Mouse (Mus musculus) ES-Bruce4 (cell line): ENCODE measurements around the gene Kif26b. TPM values are rescaled to one million over a fixed set of nuclear protein-coding genes. Genes with fewer than 3 reads are reported as not detected.

Experiments used
- H3K27ac ChIP-seq: 2 replicates; pipeline ENCODE4 v1.5.1; 2012; ENCODE audit warnings: low read length, inconsistent platforms; ENCODE audit not compliant: insufficient read depth
- H3K27me3 ChIP-seq: 2 replicates; pipeline ENCODE4 v1.6.1; 2012; ENCODE audit warnings: mild to moderate bottlenecking, low read length, inconsistent platforms; ENCODE audit not compliant: control insufficient read depth, poor library complexity, insufficient read depth, severe bottlenecking
- H3K36me3 ChIP-seq: 2 replicates; pipeline ENCODE4 v1.6.1; 2012; ENCODE audit warnings: inconsistent platforms, mild to moderate bottlenecking, low read length, moderate library complexity; ENCODE audit not compliant: control insufficient read depth, poor library complexity, insufficient read depth, severe bottlenecking
- H3K4me1 ChIP-seq: one replicate; pipeline ENCODE4 v1.8.1; 2011; ENCODE audit warnings: low read length; ENCODE audit not compliant: control insufficient read depth, insufficient read depth
- H3K4me3 ChIP-seq: 2 replicates; pipeline ENCODE4 v1.5.1; 2011; ENCODE audit warnings: low read depth, mild to moderate bottlenecking, low read length
- H3K9ac ChIP-seq: 2 replicates; pipeline ENCODE4 v1.6.1; 2012; ENCODE audit warnings: low read depth, mild to moderate bottlenecking, inconsistent platforms; ENCODE audit not compliant: poor library complexity, severe bottlenecking
- H3K9me3 ChIP-seq: replicated peaks from 2 replicates; pipeline ENCODE4 v1.6.1; 2012; ENCODE audit warnings: mild to moderate bottlenecking, low read length, inconsistent platforms; ENCODE audit not compliant: control insufficient read depth, poor library complexity, insufficient read depth, severe bottlenecking
- CTCF ChIP-seq: IDR thresholded peaks from one replicate; pipeline ENCODE4 v1.8.1; 2011; ENCODE audit warnings: low read depth, low read length
- EP300 ChIP-seq: IDR thresholded peaks from 2 replicates; pipeline ENCODE4 v1.6.1; 2011; ENCODE audit warnings: low read depth, low read length; ENCODE audit not compliant: insufficient read depth
- POLR2A ChIP-seq: IDR thresholded peaks from one replicate; pipeline ENCODE4 v1.8.1; 2011; ENCODE audit warnings: low read length; ENCODE audit not compliant: insufficient read depth
- polyA plus RNA-seq: library from polyadenylated mRNA; stranded (reverse); fragments of >200 nt; gene quantifications from 2 replicates; pipeline ENCODE4 v1.2.4, GENCODE M21; 2011; ENCODE audit warnings: low read depth; ENCODE audit not compliant: missing spikeins, insufficient read depth, insufficient read length

Kif26b gene
- polyA plus RNA-seq, 1 experiment = 0.31 TPM

DNA sequence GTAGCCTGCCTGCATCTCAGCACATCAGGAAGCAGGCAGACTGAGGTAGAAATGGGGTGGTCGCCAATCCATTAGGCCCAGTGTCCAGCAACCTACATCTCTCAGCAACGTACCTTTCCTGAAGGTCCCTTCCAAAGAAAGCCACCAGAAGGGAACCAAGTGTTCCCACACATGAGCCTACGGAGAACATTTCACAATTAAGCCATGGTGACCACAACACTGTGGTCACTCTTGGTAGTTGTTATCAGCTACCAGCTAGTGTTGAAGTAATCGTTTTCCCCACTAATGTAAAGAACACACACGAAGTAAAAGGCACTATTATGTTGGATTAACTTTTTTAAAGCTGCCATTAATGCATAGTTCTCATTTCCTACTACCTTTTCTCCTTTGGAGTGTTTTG is 37.2 kb upstream of the Kif26b start:
- H3K9ac ChIP-seq = no peak overlapping the region
- no peaks in the 10 kb centered on the region for H3K36me3 ChIP-seq
- TF ChIP-seq CTCF (no peak), EP300 (no peak), POLR2A (no peak)
- H3K4me3 ChIP-seq = no peak overlapping the region
- no peaks in the 10 kb centered on the region for H3K4me1 ChIP-seq
- H3K9me3 ChIP-seq = no peaks in the 10 kb centered on the region
- H3K27ac ChIP-seq = no peak overlapping the region
- H3K27me3 ChIP-seq = no peaks in the 10 kb centered on the region

DNA sequence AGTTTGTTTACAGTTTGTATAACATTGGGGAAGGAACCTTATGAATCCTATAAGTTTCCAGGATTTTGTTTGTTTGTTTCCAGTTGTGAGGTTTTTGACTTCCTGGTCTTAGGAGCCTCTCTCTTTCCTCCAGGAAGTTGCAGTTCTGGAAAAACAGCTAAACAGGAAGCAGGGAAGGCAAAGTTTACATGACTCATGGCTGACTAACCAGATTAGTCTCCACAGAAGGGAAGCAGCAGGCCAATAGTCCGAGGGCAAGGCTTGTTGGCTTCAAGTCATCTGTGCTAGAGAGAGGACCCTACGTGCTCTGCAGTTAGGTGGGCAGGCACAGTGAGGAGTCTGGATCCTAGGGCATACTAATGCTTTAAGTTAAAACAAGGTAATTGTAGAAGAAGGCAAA is 36.4 kb upstream of the Kif26b start:
- H3K36me3 ChIP-seq = no peaks in the 10 kb centered on the region
- no peak overlapping the region for H3K9ac ChIP-seq
- no peaks in the 10 kb centered on the region for H3K27me3 ChIP-seq
- H3K27ac ChIP-seq = no peak overlapping the region
- H3K4me3 ChIP-seq = no peak overlapping the region
- no peaks in the 10 kb centered on the region for H3K9me3 ChIP-seq
- no peaks in the 10 kb centered on the region for H3K4me1 ChIP-seq
- TF ChIP-seq CTCF = no peak
- TF ChIP-seq EP300 = no peak
- no peak for TF ChIP-seq POLR2A

DNA sequence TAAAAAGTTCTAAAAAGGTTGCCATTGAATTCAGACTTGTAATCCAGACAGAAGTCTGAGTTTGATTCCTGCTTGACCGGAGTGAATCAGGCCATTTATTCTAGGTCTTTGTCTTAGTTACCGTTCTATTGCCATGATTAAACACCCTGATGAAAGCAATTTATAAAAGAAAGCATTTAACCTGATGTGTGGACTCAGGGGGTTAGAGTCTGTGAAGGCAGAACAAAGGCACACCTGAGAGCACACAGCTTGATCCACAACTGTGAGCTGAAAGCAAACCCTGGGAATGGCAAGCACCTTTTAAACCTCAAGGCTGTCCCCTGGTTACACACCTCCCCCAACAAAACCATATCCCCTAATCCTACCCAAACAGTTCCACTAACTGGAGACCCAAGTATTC is 32.7 kb upstream of the Kif26b start:
- TF ChIP-seq CTCF (no peak), POLR2A (no peak), EP300 (no peak)
- Histone ChIP-seq H3K27ac (no peak overlapping the region), H3K9me3 (no peaks in the 10 kb centered on the region), H3K36me3 (no peaks in the 10 kb centered on the region), H3K27me3 (no peaks in the 10 kb centered on the region), H3K4me1 (no peaks in the 10 kb centered on the region), H3K4me3 (no peak overlapping the region), H3K9ac (no peak overlapping the region)

DNA sequence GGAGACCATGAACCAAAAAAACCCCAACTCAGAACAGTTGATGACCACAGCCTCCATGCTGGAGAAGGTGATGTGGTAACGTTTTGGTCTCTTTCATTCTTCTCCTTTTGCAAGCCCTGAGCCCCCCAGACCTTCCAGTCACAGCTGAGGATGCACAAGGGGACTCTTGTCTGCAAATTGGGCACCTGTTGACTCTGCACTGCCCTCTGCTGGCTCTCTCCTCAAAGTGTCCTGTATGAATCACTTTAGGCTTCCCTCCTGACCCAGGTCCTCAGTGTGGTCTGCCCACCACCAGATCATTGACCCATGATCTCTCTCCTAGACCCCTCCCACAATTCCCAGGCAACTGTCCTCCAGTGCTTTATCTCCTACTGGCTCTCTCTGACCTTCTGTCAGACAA is 32.1 kb upstream of the Kif26b start:
- Histone ChIP-seq H3K36me3 (no peaks in the 10 kb centered on the region), H3K9me3 (no peaks in the 10 kb centered on the region), H3K27me3 (no peaks in the 10 kb centered on the region), H3K4me1 (no peaks in the 10 kb centered on the region), H3K27ac (no peak overlapping the region), H3K4me3 (no peak overlapping the region), H3K9ac (no peak overlapping the region)
- no peak for TF ChIP-seq POLR2A
- TF ChIP-seq EP300 = no peak
- peak; percentile 74 for TF ChIP-seq CTCF

DNA sequence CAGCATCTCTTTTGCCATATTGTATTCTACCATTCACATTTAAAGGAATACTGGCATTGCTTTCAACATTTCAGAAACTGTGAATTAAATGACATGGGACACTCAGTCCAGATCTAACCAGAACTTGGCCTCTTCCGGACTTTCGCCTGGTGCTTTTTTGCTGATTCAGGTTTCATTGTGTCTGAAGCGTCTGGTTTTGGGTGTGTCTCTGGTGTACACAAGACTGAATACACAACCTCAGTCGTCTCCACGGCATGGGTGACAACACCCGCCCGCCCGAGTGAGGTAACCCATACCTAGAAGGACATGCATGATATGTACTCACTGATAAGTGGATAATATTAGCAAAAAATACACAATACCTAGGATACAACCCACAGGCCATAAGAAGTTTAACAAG is 22.0 kb upstream of the Kif26b start:
- TF ChIP-seq POLR2A (no peak), EP300 (0 out of 2 replicates have a peak, but pooled peaks have one; percentile 24), CTCF (no peak)
- Histone ChIP-seq H3K4me1 (peaks cover 5% of the 10 kb centered on the region), H3K4me3 (no peak overlapping the region), H3K36me3 (no peaks in the 10 kb centered on the region), H3K9ac (no peak overlapping the region), H3K27ac (no peak overlapping the region), H3K27me3 (no peaks in the 10 kb centered on the region), H3K9me3 (no peaks in the 10 kb centered on the region)

DNA sequence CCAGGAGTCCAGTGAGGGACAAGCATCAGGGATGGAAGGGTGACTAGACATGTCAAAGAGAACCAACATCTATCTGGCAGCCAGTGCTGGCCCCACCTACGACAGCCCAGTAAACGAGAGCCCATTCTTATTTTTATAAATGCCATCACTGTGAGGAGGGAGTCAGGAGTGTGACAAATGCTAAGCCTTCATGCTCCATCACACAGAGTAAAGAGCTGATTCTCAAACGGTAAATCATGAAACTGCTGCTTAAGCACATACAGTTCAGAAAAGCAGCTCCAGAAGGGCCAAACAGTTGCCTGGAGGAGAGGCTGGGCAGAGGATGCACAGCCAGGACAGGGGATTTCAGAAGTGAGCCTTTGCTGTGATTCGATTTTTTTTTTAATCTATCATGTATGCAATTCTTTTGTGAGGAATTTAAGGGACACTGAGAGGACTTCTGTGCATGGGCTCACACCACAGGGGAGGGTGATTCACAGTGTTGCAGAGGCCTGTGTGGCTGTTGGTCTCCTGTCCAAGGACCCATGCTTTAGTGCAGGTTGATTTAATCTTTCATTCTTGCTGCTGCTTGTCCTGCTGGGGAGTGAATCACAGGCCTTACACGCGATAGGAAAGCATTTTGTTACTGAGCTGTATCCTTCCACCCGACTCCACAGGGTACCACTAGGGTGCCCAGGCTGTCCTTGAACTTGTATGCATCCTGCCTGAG is 16.4 kb upstream of the Kif26b start:
- Histone ChIP-seq H3K36me3 (no peaks in the 10 kb centered on the region), H3K27me3 (no peaks in the 10 kb centered on the region), H3K9ac (no peak overlapping the region), H3K27ac (no peak overlapping the region), H3K4me1 (no peaks in the 10 kb centered on the region), H3K4me3 (no peak overlapping the region), H3K9me3 (no peaks in the 10 kb centered on the region)
- TF ChIP-seq CTCF (no peak), POLR2A (no peak)
